Mouse (Mus musculus) ES-Bruce4 (cell line): ENCODE results near the gene Pgr.

Experiments used
- EP300 ChIP-seq: IDR thresholded peaks from 2 replicates; pipeline ENCODE4 v1.6.1; 2011; ENCODE audit warnings: low read depth, low read length; ENCODE audit not compliant: insufficient read depth
- POLR2A ChIP-seq: IDR thresholded peaks from one replicate; pipeline ENCODE4 v1.8.1; 2011; ENCODE audit warnings: low read length; ENCODE audit not compliant: insufficient read depth

DNA sequence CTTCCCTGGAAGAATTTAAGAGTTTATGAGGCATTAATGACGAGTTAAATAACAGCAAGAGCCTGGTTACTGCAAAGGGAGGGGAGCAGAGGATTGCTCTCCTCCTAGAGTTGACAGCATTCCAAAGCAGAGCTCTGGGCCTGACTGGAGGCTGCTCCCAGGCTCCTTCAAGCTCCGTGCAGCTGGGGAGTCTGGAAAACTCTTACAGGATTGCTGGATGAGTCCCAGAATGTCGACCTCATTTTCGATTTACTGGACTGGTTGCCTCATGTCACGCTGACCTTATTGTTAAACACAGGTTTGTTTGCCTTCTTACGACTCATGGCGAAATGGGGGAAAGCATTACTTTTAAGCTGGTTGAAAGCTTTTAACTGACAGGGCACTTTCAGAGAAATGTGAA lies 70.6 kb downstream of the Pgr start:
- TF ChIP-seq EP300 = no peak
- no peak for TF ChIP-seq POLR2A
